Mouse (Mus musculus) heart, embryonic 11.5 days (tissue): ENCODE results near the gene Lpp. TPM values are rescaled to one million over a fixed set of nuclear protein-coding genes. Genes with fewer than 3 reads are reported as not detected.

Source experiments
- ATAC-seq: fragments of 200-750 bp; cut with Nextera tagmentation; replicated peaks from 2 replicates; pipeline ENCODE4 v1.8.0; 2017; ENCODE audit warnings: moderate library complexity; ENCODE audit not compliant: insufficient number of reproducible peaks, low FRiP score, low TSS enrichment
- H3K27ac ChIP-seq: fragments of 300-500 bp; sonication (generic); 2 replicates; pipeline ENCODE4 v1.5.1; 2014; ENCODE audit warnings: mild to moderate bottlenecking, low read depth, low read length
- H3K27me3 ChIP-seq: fragments of 300-500 bp; sonication (generic); 2 replicates; pipeline ENCODE4 v1.6.1; 2014; ENCODE audit warnings: mild to moderate bottlenecking, low read length, mixed read lengths; ENCODE audit not compliant: control insufficient read depth, insufficient read depth
- H3K36me3 ChIP-seq: fragments of 300-500 bp; sonication (generic); 2 replicates; pipeline ENCODE4 v1.6.1; 2014; ENCODE audit warnings: mild to moderate bottlenecking, low read length, moderate library complexity, mixed read lengths; ENCODE audit not compliant: control insufficient read depth, insufficient read depth
- H3K4me1 ChIP-seq: fragments of 300-500 bp; sonication (generic); 2 replicates; pipeline ENCODE4 v1.6.1; 2014; ENCODE audit warnings: low read length; ENCODE audit not compliant: control insufficient read depth, insufficient read depth
- H3K4me2 ChIP-seq: fragments of 300-500 bp; sonication (generic); 2 replicates; pipeline ENCODE4 v1.6.1; 2014; ENCODE audit warnings: mild to moderate bottlenecking, moderate library complexity
- H3K4me3 ChIP-seq: fragments of 300-500 bp; sonication (generic); 2 replicates; pipeline ENCODE4 v1.5.1; 2014; ENCODE audit warnings: low read depth, low read length
- H3K9ac ChIP-seq: fragments of 300-500 bp; sonication (generic); 2 replicates; pipeline ENCODE4 v1.6.1; 2014; ENCODE audit warnings: mild to moderate bottlenecking, low read depth, low read length, moderate library complexity
- H3K9me3 ChIP-seq: fragments of 300-500 bp; sonication (generic); replicated peaks from 2 replicates; pipeline ENCODE4 v1.6.1; 2016; ENCODE audit warnings: low read length; ENCODE audit not compliant: control insufficient read depth
- WGBS: fragments of 180-500 bp; shearing (Covaris S2); extraction: QIAGEN DNeasy Blood & Tissue Kit; methylation state at CpG from one replicate; pipeline ENCODE4 v1.1.7; 2014; ENCODE audit not compliant: insufficient replicate concordance; 5-methylcytosine and 5-hydroxymethylcytosine counted together
- polyA plus RNA-seq: library from polyadenylated mRNA; unstranded; fragments of >200 nt; fragmentation: Nextera tagmentation; extraction: Ambion mirVana; gene quantifications from 2 replicates; pipeline ENCODE4 v1.2.1, GENCODE M21; 2014

Gene Lpp
- polyA plus RNA-seq, 1 experiment from 2014 or later = 59.2 TPM

- ATAC-seq = no peak
- Histone ChIP-seq H3K4me1 (peaks cover 5% of the 10 kb centered on the region; the same call in 1 of the 2 replicates), H3K4me3 (no peak overlapping the region), H3K9ac (no peak overlapping the region), H3K27ac (no peak overlapping the region), H3K4me2 (no peak overlapping the region), H3K27me3 (no peaks in the 10 kb centered on the region), H3K36me3 (no peaks in the 10 kb centered on the region), H3K9me3 (no peaks in the 10 kb centered on the region)
- 65% methylated on average over 12 of the region's 12 CpGs for WGBS
Measured at GRCm38 (mm10) chr16:24629218-24630172, 236.2 kb downstream of the Lpp start.

DNA sequence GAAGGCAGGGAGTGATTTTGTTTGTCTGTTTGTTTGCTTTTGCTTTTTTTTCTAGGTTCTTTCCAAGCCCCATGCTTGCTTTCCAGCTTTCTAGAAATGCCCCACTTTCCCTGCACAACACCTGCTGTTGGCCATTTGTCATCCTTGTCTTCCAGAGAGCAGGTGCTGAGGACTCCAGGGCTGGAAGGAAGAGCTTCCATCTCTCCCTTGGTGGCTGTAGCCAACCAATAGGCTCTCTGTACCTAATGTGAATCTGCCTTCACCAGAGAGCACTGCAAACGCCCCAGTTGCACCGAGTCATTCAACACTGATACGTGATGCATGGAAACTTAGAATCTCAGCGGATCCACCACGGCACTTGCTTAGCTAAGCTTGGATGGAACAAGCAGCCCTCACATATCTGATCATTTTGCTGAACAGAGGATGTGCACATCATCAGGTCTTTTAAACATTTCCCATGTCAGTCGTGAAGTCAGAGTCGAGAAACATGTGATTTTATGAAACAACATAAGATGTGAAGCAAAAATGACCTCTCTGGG, 242.1 kb downstream of the Lpp start:
- WGBS = 82% methylated on average over 7 of the region's 7 CpGs
- Histone ChIP-seq H3K4me2 (no peak overlapping the region), H3K4me1 (0 out of 2 replicates have a peak, but pooled peaks cover 1% of the 10 kb centered on the region), H3K4me3 (no peak overlapping the region), H3K36me3 (no peaks in the 10 kb centered on the region), H3K9me3 (no peaks in the 10 kb centered on the region), H3K9ac (no peak overlapping the region), H3K27ac (no peak overlapping the region), H3K27me3 (no peaks in the 10 kb centered on the region)
- ATAC-seq = no peak

DNA sequence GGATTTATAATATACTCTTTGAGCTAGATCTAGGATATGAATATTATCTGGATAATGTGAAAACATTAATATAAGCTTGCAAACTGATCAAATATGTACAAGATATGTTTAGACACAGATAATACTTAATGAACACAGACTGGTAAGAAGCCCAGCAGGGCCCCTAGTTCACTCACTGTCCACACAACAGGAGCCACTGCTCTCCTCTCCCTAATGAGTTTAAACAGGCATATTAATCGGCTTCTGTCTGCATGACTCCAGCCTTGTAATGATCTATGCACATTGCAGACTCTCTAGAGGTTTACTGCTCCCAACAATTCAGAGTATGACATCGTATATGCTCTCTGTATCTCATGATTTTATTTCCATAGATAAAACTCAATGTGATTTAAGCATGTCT, 243.6 kb downstream of the Lpp start:
- no peak overlapping the region for H3K4me2 ChIP-seq
- 79% methylated on average over 2 of the region's 2 CpGs for WGBS
- H3K36me3 ChIP-seq = no peaks in the 10 kb centered on the region
- no peak overlapping the region for H3K4me3 ChIP-seq
- H3K9ac ChIP-seq = no peak overlapping the region
- no peak overlapping the region for H3K27ac ChIP-seq
- 0 out of 2 replicates have a peak, but pooled peaks cover 2% of the 10 kb centered on the region for H3K4me1 ChIP-seq
- no peaks in the 10 kb centered on the region for H3K9me3 ChIP-seq
- no peaks in the 10 kb centered on the region for H3K27me3 ChIP-seq
- ATAC-seq = no peak

DNA sequence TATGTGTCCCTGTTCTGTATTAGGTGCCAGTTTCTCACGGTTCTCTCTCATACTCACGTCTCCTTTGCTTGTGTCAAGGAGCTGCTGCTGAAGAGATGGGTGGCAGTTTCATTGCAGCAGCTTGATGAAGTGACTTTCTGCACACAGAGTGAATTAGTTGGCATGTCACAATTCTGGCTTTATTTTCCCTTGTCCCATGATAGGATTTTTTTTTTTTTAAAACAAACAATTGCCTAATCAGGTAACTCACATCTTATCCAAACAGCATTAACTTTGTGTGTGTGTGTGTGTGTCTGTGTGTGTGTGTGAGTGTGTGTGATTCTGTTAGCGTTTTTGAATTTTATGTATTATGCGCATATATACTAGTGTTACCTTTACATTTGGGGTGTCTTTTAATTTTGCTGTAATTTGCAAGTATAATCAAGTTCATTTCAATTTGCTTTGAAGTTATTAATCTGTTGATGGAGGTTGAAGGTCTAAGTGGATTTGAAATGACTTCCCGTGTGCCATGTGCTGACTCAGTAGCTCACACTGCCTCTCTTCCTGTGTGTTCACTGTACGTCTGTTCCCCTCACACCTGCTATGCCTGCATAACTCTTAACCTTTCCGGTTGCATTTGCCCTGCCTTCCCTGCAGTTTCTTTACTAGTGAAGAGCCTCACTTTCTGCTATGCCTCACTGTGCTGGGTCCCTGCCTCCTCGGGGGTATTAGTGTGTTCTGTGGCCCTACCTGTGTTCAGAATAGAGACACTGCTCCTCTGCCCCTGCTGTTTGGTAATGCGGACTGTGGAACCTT, 247.9 kb downstream of the Lpp start:
- Histone ChIP-seq H3K27ac (no peak overlapping the region), H3K27me3 (no peaks in the 10 kb centered on the region), H3K4me2 (no peak overlapping the region), H3K9me3 (no peaks in the 10 kb centered on the region), H3K4me1 (0 out of 2 replicates have a peak, but pooled peaks cover 5% of the 10 kb centered on the region), H3K4me3 (no peak overlapping the region), H3K36me3 (no peaks in the 10 kb centered on the region), H3K9ac (no peak overlapping the region)
- WGBS = 82% methylated on average over 9 of the region's 9 CpGs
- no peak for ATAC-seq

GRCm38 (mm10) chr16:24643024-24643635, 249.8 kb downstream of the Lpp start:
- peaks cover 12% of the 10 kb centered on the region; the same call in 1 of the 2 replicates for H3K4me1 ChIP-seq
- H3K27ac ChIP-seq = no peak overlapping the region
- no peaks in the 10 kb centered on the region for H3K36me3 ChIP-seq
- no peak overlapping the region for H3K4me2 ChIP-seq
- H3K4me3 ChIP-seq = no peak overlapping the region
- no peak for ATAC-seq
- no peak overlapping the region for H3K9ac ChIP-seq
- WGBS = 87% methylated on average over 4 of the region's 4 CpGs
- H3K9me3 ChIP-seq = no peaks in the 10 kb centered on the region
- H3K27me3 ChIP-seq = no peaks in the 10 kb centered on the region

DNA sequence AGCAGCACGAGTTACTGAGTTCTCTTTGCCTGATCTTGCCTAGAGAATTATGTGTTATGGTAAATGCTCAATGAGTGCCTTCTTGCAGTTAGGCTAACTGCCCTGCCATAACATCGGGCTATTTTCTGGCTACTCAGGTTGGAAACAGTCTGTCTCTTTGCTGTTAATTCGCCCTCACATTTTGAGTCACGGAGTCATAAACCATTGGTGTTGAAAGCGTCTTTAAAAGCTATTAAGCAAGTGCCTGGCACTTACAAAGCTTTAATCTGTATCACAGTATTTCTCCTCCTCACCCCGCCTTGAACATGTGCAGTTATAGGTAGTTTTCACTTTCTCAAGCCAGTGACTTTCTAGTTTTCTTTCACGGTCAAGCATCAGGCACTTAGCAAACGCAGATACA, 250.8 kb downstream of the Lpp start:
- no peak for ATAC-seq
- Histone ChIP-seq H3K4me1 (peaks cover 12% of the 10 kb centered on the region; the same call in 1 of the 2 replicates), H3K36me3 (no peaks in the 10 kb centered on the region), H3K27ac (no peak overlapping the region), H3K4me3 (no peak overlapping the region), H3K9me3 (no peaks in the 10 kb centered on the region), H3K27me3 (no peaks in the 10 kb centered on the region), H3K4me2 (no peak overlapping the region), H3K9ac (no peak overlapping the region)
- WGBS = 86% methylated on average over 8 of the region's 8 CpGs

DNA sequence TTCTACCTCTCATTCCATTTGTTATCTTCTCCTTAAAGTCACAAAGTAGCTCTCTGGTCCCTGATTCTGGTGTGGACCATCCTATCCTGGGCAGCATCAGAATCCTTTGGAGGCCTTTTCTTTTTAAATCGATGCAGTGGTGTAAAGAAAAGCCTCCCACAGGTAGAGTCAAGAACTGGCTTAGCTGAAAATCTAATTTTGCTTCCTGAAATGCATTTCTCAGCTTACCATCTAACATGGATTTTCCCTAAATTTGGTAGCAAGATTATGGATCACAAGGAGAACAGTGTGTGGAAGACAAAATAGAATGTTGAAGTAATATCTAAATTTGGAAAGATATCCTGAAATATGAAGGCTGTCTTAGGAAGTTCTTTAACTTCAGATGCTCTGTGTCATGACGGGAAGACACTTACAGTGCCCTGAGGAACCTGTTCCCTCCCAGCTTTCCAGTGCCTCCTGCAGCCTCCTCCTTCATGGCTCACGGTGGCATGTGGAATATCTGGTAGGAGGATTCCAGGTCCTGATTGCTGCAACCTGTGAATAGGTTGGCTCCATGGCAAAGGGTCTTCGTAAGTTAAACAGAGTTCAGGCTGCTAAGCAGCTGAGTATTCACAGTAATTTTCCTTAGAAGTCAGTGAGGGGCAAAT, 251.6 kb downstream of the Lpp start:
- WGBS = 87% methylated on average over 4 of the region's 4 CpGs
- Histone ChIP-seq H3K9me3 (no peaks in the 10 kb centered on the region), H3K4me1 (peaks cover 12% of the 10 kb centered on the region; the same call in 1 of the 2 replicates), H3K27ac (no peak overlapping the region), H3K9ac (no peak overlapping the region), H3K4me2 (no peak overlapping the region), H3K27me3 (no peaks in the 10 kb centered on the region), H3K36me3 (no peaks in the 10 kb centered on the region), H3K4me3 (no peak overlapping the region)
- no peak for ATAC-seq
